Mouse (Mus musculus) heart, embryonic 11.5 days (tissue): Measurements from ENCODE around the gene Lhb. TPM values are rescaled to one million over a fixed set of nuclear protein-coding genes. Genes with fewer than 3 reads are reported as not detected.
"Not testable (repeated sequence)": the region's sequence is repeated elsewhere in the genome, so short reads cannot be mapped to it uniquely, and the experiment has no call there.

Source experiments
- ATAC-seq: fragments of 200-750 bp; cut with Nextera tagmentation; replicated peaks from 2 replicates; pipeline ENCODE4 v1.8.0; 2017; ENCODE audit warnings: moderate library complexity; ENCODE audit not compliant: insufficient number of reproducible peaks, low FRiP score, low TSS enrichment
- H3K27ac ChIP-seq: fragments of 300-500 bp; sonication (generic); 2 replicates; pipeline ENCODE4 v1.5.1; 2014; ENCODE audit warnings: mild to moderate bottlenecking, low read depth, low read length
- H3K27me3 ChIP-seq: fragments of 300-500 bp; sonication (generic); 2 replicates; pipeline ENCODE4 v1.6.1; 2014; ENCODE audit warnings: mild to moderate bottlenecking, low read length, mixed read lengths; ENCODE audit not compliant: control insufficient read depth, insufficient read depth
- H3K36me3 ChIP-seq: fragments of 300-500 bp; sonication (generic); 2 replicates; pipeline ENCODE4 v1.6.1; 2014; ENCODE audit warnings: mild to moderate bottlenecking, low read length, moderate library complexity, mixed read lengths; ENCODE audit not compliant: control insufficient read depth, insufficient read depth
- H3K4me1 ChIP-seq: fragments of 300-500 bp; sonication (generic); 2 replicates; pipeline ENCODE4 v1.6.1; 2014; ENCODE audit warnings: low read length; ENCODE audit not compliant: control insufficient read depth, insufficient read depth
- H3K4me2 ChIP-seq: fragments of 300-500 bp; sonication (generic); 2 replicates; pipeline ENCODE4 v1.6.1; 2014; ENCODE audit warnings: mild to moderate bottlenecking, moderate library complexity
- H3K4me3 ChIP-seq: fragments of 300-500 bp; sonication (generic); 2 replicates; pipeline ENCODE4 v1.5.1; 2014; ENCODE audit warnings: low read depth, low read length
- H3K9ac ChIP-seq: fragments of 300-500 bp; sonication (generic); 2 replicates; pipeline ENCODE4 v1.6.1; 2014; ENCODE audit warnings: mild to moderate bottlenecking, low read depth, low read length, moderate library complexity
- H3K9me3 ChIP-seq: fragments of 300-500 bp; sonication (generic); replicated peaks from 2 replicates; pipeline ENCODE4 v1.6.1; 2016; ENCODE audit warnings: low read length; ENCODE audit not compliant: control insufficient read depth
- WGBS: fragments of 180-500 bp; shearing (Covaris S2); extraction: QIAGEN DNeasy Blood & Tissue Kit; methylation state at CpG from one replicate; pipeline ENCODE4 v1.1.7; 2014; ENCODE audit not compliant: insufficient replicate concordance; 5-methylcytosine and 5-hydroxymethylcytosine counted together
- polyA plus RNA-seq: library from polyadenylated mRNA; unstranded; fragments of >200 nt; fragmentation: Nextera tagmentation; extraction: Ambion mirVana; gene quantifications from 2 replicates; pipeline ENCODE4 v1.2.1, GENCODE M21; 2014

The Lhb gene
- 0.33 and 0.46 TPM in 2 replicates for polyA plus RNA-seq

DNA sequence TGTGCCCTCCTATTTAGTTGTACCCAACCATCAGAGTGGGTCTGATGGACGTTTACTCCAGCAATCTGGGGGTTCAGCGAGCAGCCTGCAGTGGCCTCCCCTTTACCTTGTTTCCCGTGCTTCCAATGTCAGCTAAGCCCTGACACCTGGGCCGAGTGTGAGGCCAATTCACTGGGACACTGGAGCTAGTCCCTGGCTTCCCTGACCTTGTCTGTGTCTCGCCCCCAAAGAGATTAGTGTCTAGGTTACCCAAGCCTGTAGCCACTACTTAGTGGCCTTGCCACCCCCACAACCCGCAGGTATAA, at the start of gene Lhb:
Lhb (plus strand) TSS at position 206 of the 305 bp plus-strand sequence.
- Histone ChIP-seq H3K4me2 (peak within 1 kb of the TSS; percentile 34; the same call in 1 of the 2 replicates), H3K9me3 (no peaks in the 10 kb centered on the region), H3K4me1 (peaks cover 13% of the 10 kb centered on the region), H3K4me3 (no peak within 1 kb of the TSS), H3K27ac (no peak within 1 kb of the TSS), H3K27me3 (peaks cover 58% of the 10 kb centered on the region), H3K9ac (no peak within 1 kb of the TSS), H3K36me3 (peaks cover 32% of the 10 kb centered on the region)
- no peak for ATAC-seq
- 55% methylated on average over 6 of the region's 6 CpGs for WGBS

- Histone ChIP-seq H3K36me3 (peaks cover 20% of the 10 kb centered on the region), H3K27ac (no peak overlapping the region), H3K9ac (no peak overlapping the region), H3K27me3 (peaks cover 22% of the 10 kb centered on the region), H3K9me3 (no peaks in the 10 kb centered on the region), H3K4me2 (no peak overlapping the region), H3K4me1 (peaks cover 22% of the 10 kb centered on the region), H3K4me3 (no peak overlapping the region)
- ATAC-seq, result no peak
- 85% methylated on average over 5 of the region's 5 CpGs for WGBS
Observed at GRCm38 (mm10) chr7:45372371-45372770, 48.2 kb upstream of the Lhb start.

GRCm38 (mm10) chr7:45374620-45375019, 46.0 kb upstream of the Lhb start:
- peaks cover 37% of the 10 kb centered on the region for H3K36me3 ChIP-seq
- 90% methylated on average over 8 of the region's 8 CpGs for WGBS

DNA sequence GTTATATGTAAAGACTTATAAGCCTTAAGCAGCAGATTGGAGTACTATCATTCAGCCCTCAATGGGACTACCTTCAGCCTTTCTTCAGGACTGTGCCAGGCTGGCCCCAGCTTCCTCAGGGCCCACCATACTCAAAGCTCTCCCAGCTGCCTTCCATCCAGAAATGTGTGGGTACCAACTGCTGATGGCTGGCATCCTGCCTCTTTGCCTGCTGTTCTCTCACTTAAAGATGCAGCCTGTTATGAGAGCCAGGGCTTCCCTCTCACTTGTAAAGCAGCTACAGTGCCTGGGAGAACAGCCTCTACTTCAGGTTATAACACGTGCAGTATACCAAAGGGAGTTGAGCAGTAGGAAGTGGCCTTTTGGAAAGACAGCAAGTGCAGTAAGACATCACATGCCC, 44.6 kb upstream of the Lhb start:
- H3K27ac ChIP-seq, result no peak overlapping the region
- H3K36me3 ChIP-seq, result peaks cover 51% of the 10 kb centered on the region
- no peak overlapping the region for H3K4me3 ChIP-seq
- ATAC-seq, result no peak
- no peaks in the 10 kb centered on the region for H3K9me3 ChIP-seq
- H3K4me1 ChIP-seq, result peaks cover 4% of the 10 kb centered on the region; the same call in 1 of the 2 replicates
- H3K4me2 ChIP-seq, result no peak overlapping the region
- WGBS, result 97% methylated on average over 1 of the region's 1 CpGs
- H3K9ac ChIP-seq, result no peak overlapping the region
- no peaks in the 10 kb centered on the region for H3K27me3 ChIP-seq

More at GRCm38 (mm10) chr7:45374620-45375019, 46.0 kb upstream of the Lhb start:
- 0 out of 2 replicates have a peak, but pooled peaks cover 5% of the 10 kb centered on the region for H3K27me3 ChIP-seq
- H3K9ac ChIP-seq, result no peak overlapping the region
- no peak overlapping the region for H3K4me3 ChIP-seq
- H3K4me2 ChIP-seq, result no peak overlapping the region
- no peak for ATAC-seq
- H3K4me1 ChIP-seq, result peaks cover 16% of the 10 kb centered on the region; the same call in 1 of the 2 replicates
- H3K9me3 ChIP-seq, result no peaks in the 10 kb centered on the region
- H3K27ac ChIP-seq, result no peak overlapping the region

DNA sequence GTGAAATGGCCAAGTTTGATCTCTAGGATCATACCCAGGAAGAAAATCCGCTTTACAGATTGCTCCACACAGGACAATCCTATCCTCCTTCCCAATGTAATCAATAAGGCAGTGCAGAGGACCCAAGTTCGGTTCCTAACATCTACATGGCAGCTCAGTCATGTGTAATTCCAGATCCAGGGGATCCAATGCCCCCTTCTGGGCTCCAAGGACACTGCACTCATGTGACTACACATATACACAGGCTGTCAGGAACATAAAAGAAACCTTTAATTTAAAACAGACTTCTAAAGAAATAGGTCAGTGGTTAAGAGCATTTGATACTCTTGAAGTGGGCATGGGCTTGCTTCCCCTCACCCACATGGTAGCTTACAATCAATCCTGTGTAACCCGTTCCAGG, 34.5 kb upstream of the Lhb start:
- Histone ChIP-seq H3K27me3 (no peaks in the 10 kb centered on the region), H3K9ac (no peak overlapping the region), H3K4me3 (no peak overlapping the region), H3K36me3 (peaks cover 74% of the 10 kb centered on the region), H3K9me3 (no peaks in the 10 kb centered on the region), H3K4me1 (no peaks in the 10 kb centered on the region), H3K4me2 (no peak overlapping the region), H3K27ac (no peak overlapping the region)
- 88% methylated on average over 3 of the region's 3 CpGs for WGBS
- ATAC-seq, result no peak

GRCm38 (mm10) chr7:45395129-45395541, 25.5 kb upstream of the Lhb start:
- Histone ChIP-seq H3K4me3 (peak overlapping the region; percentile 80), H3K4me1 (peaks cover 15% of the 10 kb centered on the region), H3K9me3 (no peaks in the 10 kb centered on the region), H3K9ac (peak overlapping the region; percentile 91), H3K36me3 (peaks cover 14% of the 10 kb centered on the region), H3K4me2 (peak overlapping the region; percentile 99), H3K27me3 (no peaks in the 10 kb centered on the region), H3K27ac (peak overlapping the region; percentile 99)
- WGBS, result under 1% methylated on average over 19 of the region's 20 CpGs
- ATAC-seq, result peak; percentile 62

GRCm38 (mm10) chr7:45395578-45396336, 24.9 kb upstream of the Lhb start, which contains the start of gene Snrnp70:
TSS of gene Snrnp70 (minus strand) at chr7:45395742.
- peaks cover 8% of the 10 kb centered on the region for H3K36me3 ChIP-seq
- whole genome bisulfite sequencing, result under 1% methylated on average over 60 of the region's 60 CpGs
- peak within 1 kb of the TSS; percentile 99 for H3K27ac ChIP-seq
- peak within 1 kb of the TSS; percentile 91 for H3K9ac ChIP-seq
- H3K4me1 ChIP-seq, result peaks cover 15% of the 10 kb centered on the region
- peak within 1 kb of the TSS; percentile 80 for H3K4me3 ChIP-seq
- H3K4me2 ChIP-seq, result peak within 1 kb of the TSS; percentile 99
- H3K9me3 ChIP-seq, result no peaks in the 10 kb centered on the region
- H3K27me3 ChIP-seq, result no peaks in the 10 kb centered on the region
- peak; percentile 93 for ATAC-seq

DNA sequence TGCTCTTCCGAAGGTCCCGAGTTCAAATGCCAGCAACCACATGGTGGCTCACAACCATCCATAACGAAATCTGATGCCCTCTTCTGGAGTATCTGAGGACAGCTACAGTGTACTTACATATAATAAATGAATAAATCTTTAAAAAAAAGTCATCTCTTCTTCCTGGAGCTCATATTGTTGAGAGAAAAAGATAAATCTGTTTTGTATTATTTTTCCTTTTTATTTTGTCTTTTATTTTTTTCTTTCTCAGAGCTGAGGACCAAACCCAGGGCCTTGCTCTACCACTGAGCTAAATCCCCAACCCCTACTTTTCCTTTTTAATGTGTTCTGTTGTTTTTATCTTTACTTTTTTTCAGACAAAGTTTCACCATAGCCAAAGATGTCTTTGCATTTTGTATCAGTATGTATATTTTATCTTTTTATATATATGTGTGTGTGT, 24.3 kb upstream of the Lhb start:
- peak overlapping the region; percentile 69; the same call in 1 of the 2 replicates for H3K27ac ChIP-seq

More for the DNA sequence above, 24.3 kb upstream of the Lhb start:
- not testable (repeated sequence) for H3K27me3 ChIP-seq, H3K9ac ChIP-seq, ATAC-seq, H3K9me3 ChIP-seq, H3K36me3 ChIP-seq
- Histone ChIP-seq H3K4me1 (peaks cover 15% of the 10 kb centered on the region), H3K4me2 (peak overlapping the region; percentile 67), H3K4me3 (peak overlapping the region; percentile 80)
- 8% methylated on average over 3 of the region's 3 CpGs for WGBS
